Mouse (Mus musculus) mouse trophoblast stem cell (cell line): ENCODE measurements around the gene Zfp52.

Source experiments
- in situ Hi-C, 2 experiments: fragments of 300-500 bp; cut with MseI, MboI; formaldehyde crosslinking; loops; 2 replicates in 1 of 2; 3 replicates in 1 of 2; pipeline ENCODE4 v1.15.1; 2025

The Zfp52 gene

DNA sequence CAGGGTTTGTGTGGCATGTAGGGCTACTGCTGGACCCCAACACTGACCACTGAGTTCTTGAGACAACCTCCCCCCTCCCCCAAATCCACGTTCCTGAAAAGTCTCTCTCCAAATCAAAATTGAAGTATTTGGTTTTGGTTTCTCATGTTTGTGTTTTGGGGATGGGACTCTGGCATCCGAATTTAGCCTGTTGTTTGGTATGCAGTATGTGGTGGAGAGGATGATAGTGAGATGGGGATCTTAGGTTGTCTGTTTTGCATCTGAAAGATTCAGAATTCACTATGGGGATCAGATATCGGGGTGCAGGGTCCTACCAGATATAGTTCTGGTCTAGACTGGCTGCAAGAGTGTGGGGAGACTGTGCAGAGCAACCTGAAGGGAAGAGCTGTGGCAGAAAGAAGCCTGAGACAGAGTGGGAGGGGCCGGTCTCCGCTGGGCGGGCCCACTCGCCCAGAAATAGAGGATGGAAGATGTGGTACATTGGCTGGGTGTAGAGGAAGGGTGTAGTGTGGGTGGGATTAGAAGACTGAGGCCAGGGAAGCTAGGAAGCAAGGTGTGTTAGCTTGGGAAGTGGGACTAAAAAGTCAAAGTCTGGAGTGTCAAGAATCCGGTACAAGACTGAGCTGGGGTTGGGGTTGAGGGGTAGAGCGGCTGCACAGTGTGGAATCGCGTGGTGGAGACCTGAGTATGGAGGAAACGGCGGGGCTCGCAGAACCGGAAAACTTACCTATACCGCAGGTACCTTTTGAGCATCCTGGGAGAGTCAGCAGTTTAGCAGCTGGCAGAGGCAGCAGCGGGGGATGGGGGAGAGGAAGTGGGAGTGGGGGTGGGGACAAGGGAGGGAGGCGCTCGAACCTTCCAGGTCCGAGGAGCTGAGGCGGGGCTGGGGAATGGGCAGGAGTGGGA, at the start of gene Zfp52:
TSS of gene Zfp52 (plus strand) at position 444 of the 906 bp plus-strand sequence.
- in situ Hi-C loops, result no loop called here

DNA sequence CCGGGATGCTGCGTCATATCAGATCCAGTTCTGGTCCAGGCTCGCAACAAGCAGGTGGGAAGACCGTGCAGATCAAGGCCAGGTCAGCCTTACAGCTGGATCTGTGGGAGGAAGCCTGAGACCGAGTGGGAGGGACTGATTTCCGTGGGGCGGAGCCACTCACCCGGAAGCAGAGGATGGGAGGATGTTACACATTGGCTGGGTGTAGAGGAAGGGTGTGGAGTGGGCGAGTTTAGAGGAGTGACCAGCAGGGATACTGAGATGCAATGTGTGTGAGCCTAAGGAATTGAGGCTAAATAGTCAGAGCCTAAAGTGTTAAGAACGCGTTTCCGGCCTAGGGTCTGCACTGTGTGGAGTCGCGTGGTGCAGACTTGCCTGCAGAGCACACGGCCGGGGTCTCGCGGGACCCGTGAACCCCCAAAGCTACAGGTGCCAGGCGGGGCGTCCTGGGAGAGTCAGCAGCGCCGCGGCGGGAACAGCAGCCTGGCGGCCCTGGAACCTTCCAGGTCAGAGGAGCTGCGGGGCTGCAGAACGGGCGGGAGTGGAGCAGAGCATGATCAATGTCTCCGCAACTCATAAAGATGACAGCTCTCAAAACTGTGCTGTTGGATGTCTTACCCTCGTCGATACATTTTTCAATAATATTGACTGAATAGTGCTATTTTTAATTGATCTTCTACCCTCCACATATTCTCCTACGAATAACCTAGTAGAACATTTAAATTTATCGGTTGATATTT, 46.4 kb upstream of the Zfp52 start, which contains the start of gene Zfp53:
TSS of gene Zfp53 (plus strand) at position 239 of the 740 bp plus-strand sequence.
- in situ Hi-C loops, result no loop called here

DNA sequence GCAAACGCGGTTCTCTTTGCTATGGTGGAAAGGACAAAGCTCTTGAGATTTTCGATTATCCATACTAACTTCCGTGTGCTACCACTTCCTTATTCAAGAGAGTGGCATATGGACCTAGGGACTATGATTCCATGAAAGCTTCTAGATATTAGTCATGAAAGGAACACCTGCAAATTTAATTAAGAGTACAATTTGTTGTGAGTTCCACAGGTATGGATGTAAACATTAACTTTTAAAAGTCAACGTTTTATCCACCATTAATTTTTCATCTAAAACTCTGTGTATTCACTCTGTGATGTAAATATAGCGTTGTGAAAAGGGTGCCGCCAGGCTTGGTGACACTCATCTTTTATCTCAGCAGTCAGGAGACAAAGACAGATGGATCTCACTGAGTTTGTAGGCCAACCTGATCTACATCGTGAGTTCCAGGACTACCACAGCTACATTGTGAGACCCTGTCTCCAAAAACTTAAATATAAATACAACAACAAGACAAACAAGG, 45.8 kb upstream of the Zfp52 start:
- in situ Hi-C loops, result no loop called here

DNA sequence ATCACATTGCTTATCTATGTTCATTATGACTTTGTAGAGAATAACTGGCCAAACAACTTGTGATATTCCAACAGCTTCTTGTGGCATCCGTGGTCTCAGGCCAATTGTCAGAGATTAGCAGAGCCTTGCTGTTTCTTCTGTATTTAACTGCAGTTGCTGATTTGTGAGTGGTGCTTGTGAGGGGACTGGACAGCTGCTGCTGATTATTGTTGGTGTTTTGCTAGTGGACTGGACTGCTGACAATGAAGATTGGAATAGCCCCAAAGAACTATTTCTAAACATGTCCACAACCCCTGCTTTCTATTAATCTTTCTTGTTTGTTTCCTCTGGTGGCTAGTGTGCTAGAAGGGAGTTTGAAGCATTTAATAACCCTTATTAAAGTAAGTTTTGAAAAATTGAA, 34.0 kb upstream of the Zfp52 start:
- in situ Hi-C loops, result loop anchor here in 1 of 2 experiments (5.0 kb wide), 1 partner anchor 49 kb away; the partner anchor contains the start of gene Zfp51

DNA sequence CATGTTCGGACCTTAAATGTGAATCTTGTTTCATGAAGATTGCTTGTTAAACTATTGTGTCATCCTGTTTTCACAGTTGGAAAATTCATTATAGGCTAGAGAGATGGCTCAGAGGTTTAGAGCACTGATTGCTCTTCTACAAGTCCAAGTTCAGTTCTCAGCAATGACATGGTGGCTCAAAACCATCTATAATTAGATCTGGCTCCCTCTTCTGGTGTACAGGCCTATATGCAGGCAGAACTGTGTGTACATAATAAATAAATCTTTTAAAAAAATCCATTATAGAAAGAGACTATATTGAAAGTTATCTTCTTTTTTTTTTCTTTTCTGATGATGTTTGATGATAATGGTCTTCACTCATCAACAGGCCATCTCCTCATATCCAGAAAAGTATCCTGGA, 30.8 kb upstream of the Zfp52 start:
- in situ Hi-C loops, result loop anchor here in 1 of 2 experiments (5.0 kb wide), 1 partner anchor 52 kb away; the partner anchor contains the start of gene Zfp51

DNA sequence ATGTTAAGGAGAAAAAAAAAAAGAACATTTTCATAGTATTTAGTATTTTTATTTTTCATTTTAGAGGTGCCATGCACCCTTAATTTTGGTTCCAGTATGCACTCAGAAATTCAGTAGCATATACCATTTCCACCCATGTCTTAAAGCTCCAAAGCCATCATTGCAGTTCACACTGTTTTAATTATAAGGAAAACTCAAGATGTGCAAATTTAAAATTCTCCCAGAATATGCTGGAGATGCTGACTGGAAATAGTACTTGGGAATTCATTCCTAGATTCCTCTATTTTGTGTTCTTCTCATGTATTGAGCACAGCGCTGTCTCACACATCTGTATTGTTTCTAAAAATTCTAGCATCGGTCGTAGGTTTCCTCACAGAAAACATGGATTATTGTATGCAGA, 29.1 kb upstream of the Zfp52 start:
- in situ Hi-C loops, result no loop called here

DNA sequence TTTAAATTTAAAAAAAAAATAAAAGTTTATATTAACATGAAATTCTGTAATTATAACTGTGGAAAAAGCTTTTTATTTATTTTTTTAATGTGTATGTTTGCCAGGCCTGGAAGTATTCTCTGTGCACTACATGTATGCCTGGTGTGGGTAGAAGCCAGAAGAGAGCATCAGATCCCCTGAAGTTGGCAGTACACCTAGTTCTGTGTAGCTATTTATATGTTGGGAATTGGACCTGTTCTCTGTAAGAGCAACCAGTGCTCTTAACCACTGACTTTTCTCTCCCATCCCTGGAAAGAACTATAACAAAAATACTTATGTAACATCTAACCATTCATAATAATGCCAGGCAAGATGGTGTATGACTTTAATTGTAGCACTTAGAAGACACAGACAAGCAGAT, 25.6 kb upstream of the Zfp52 start:
- in situ Hi-C loops, result no loop called here

DNA sequence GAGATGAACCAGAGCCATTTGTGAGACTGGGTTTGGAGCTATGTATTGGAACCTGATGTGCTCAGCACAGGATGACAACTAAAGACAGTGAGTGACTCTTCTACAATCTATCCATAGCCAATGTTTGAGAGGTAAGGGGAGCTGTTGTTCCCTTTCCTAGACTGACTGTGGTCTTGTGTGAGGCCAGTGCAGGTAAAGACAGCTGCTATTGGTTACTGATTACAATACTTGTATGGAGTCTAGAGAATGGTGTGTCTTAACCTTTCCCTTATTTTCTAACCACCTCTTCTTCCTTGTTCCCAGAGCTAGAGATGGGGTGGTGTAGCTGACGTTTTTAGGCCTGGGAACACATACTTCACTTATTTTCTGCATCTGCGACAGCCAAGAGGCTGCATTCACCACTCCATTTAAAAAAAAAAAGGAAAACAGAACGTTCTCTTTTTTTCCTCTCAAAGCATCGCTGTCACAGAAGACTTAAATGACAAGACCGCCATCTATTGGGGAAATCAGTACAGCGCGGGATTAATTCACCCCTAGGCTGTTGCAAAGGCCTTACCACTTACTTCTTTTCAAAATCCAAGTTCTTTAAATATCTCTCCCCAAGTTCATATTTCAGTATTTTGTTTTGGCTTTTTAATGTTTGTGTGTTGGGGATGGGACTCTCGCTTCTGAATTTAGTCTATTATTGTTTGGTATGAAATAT, 19.8 kb upstream of the Zfp52 start:
- in situ Hi-C loops, result no loop called here

DNA sequence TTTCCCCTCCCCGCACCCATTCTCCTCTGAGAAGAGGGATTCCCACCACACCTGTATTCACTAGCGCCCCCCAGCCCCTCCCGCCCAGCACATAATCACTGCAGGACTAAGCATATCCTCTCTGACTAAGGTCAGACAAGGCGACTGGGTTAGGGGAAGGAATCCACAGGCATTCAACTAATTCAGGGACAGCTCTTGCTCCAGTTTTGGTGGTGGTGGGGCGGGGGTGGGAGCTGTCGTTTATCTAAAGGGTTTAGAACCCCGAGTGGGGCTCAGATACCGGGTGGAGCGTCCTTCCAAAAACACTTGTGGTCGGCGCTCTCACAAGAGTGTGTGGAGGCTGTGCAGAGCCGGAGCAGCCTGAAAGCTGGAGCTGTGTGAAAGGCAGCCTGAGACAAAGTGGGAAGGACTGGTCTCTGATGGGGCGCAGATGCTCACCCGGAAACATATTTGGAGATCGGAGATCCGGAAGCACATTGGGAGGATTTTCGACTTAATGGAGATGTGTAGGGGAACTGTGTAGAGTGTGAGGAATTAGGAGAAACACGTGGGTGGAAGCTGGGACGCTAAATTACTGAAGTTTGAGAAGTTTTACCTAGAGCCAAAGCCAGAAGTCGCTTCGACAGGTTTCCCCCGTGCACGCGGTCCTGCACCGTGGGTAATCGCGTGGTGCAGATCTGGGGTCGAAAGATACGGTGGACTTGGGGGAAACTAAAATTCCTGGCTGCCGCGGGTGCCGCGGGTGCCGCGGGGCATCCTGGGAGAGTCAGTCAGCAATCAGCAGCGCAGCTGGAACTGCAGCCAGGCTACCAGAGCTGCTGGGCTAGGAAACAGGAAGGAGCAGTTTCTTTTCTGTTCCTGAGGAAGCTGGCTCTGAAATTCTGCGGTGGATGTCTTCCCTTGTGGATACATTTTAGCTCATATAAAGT, 18.9 kb upstream of the Zfp52 start:
- in situ Hi-C loops, result no loop called here

DNA sequence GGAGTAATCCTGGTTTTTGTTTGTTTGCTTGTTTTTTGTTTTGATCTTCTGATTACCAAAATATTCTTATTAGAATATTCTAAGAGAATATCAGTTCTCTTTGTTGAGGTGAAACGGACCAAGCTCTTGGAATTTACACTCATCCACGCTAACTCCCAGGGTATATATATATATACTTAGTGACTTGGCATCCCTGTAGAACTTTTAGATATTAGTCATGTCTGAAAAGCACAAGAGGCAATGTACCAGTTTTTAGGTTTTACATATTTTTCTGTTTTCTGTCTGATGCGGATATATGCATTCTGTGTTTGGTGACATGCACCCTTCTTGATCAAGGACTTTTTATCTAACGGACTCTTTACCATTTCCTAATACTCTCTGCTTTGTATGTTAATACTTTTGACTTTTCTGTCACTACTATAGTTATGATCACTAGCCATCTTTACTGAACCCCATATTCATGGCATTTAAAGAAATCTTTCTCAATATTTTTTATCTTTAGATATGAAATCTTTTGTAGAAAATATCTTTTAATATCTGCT, 18.1 kb upstream of the Zfp52 start:
- in situ Hi-C loops, result no loop called here

DNA sequence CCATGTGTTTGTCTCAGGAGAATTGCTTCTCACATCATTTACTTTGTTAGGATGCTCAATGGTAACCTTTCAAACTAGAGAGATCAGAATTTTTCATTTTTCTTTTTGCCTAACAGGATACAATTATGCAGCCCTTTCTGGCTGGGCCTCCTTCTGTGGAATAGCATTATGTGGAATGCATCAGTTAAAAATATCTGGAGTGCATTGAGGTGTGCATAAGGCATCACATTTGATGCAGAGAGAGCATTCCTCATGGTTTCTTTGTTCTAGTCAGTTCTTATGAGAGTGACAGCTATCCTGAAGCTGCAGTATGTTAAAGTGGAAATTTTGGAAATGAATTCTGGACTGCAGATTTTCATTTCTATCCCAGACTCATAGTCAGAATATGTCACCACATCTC, 9.1 kb upstream of the Zfp52 start:
- in situ Hi-C loops, result no loop called here

DNA sequence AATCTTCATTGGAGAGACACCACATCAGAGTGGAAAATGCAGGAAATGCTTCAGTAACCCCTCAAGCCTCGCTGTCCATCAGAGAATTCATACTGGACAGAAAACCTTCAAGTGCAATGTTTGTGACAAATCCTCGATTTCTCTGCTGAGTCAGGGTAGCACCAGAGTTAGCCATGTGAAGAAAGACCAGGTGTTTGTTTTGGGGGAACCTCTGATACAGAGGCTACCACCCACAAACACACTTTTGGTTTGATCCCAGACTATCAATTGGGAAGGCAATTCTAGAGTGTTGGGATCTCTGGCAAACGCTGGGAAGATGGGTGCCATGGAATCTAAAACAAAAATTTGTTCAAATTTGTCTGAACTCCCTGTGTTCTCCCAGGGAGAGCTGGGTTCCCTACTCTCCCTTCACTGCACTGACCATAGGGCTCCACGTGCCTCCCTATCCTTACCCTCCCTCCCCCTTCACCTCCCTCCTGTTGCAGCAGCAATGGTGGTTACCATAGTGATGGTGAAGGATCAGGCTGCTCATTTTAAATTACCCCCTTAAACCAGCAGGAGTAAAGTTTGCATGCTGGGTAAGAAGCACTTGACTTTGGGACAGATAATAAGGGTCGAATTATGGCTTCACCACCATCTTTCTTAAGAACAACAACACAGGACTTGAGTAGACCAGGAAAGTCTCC, 4.6 kb upstream of the Zfp52 start:
- in situ Hi-C loops, result no loop called here

DNA sequence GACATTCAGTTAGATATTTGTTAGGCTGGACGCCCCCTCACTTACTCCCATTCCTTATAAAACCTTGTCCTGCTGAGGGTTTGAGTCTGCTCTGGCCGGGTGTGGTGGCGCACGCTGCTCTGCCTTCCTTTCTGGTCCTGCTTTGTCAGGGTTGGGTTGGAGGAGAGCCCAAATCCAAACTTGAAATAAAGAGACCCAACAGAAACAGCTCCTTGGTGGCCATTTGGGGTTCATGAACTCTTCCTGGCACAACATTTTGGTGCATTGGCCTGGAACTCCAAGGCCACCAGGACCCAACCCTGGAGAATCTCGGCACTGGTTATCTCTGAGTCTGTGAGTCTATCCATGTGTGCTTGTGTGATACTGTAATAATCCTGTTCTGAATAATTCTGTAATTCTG, 3.7 kb upstream of the Zfp52 start:
- in situ Hi-C loops, result no loop called here

DNA sequence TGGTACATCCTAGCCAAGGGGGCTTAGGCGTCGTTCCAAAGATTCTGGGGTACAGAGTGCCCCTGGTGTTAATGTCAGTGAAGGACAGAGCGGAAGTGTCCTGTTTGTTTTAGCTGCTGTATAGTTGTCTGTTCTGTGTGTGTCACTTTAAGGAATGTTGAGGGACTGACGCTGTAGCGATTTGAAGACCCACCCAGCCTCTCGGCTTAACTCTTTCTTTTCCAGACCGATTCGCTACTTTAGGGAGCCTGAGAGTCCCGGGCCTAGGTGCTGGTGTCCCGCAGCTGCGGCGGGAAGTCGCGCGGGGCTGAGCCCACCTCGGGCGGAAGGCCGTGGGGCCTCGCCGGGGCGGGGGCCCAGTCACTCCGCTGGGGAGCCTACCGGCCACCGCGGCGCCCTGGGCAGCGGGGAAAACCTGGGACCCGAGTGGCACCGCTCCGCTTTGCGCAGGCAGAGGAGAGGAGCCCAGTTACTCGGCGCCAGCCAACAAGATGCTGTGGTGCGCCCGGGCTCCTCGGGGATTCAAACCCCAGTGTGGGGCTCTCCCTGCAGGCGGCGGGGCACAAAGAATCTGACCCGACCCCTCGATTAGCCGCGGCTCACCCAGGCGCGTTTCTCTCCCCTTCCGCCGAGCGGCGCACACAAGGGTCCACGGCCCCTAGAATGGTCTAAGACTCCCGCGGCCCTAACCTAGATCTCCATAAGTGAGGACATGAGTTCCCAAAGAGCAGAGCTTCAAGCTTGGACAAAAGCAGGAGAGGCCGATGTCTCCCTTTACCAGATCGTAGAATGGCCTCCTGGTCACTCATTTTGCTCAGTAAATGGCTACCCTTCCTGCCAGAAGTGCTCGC, 3.0 kb upstream of the Zfp52 start:
- in situ Hi-C loops, result no loop called here

DNA sequence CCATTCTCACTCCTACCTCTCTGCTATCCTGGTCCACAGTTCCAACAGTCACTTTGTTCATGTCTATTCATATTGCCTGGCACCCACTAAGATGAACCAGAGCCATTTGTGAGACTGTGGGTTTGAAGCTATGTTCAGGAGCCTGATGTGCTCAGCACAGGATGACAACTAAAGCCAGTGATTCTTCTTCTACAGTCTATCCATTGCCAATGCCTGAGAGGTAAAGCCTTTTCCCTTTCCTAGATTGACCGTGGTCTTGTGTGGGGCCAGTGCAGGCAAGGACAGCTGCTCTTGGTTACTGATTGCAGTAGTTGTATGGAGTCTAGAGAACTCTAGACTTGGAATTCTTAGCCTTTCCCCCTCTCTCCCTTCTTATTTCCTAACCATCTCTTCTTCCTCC, 1.4 kb upstream of the Zfp52 start:
- in situ Hi-C loops, result no loop called here

DNA sequence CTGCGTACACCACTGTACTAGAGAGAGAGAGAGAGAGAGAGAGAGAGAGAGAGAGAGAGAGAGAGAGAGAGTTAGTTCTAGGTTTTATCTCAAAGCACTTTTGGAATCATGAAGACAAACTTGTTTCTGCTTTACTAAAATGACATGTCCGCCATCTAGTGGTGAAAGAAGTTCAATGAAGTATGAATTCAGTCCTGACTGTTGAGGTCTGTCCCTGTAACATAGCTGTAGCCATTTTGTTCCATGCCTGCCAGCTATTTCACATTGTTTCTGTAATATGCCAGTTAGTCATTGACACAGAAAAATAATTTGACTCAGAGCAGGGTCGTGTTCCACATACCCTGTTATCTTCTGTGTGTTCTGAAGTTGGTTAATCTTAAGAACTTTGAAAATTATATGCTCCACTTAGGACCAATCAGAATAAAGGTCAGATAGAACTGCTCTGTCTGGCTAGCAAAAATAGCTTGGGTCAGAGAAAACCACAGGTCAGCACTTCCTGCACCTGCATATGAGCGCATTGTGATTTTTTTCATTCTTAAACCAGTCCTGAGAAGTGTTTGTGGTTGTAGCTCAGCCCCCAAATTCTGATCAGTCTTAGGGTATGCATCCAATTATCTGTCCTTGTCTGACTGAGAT, 761 bp upstream of the Zfp52 start:
- in situ Hi-C loops, result no loop called here

DNA sequence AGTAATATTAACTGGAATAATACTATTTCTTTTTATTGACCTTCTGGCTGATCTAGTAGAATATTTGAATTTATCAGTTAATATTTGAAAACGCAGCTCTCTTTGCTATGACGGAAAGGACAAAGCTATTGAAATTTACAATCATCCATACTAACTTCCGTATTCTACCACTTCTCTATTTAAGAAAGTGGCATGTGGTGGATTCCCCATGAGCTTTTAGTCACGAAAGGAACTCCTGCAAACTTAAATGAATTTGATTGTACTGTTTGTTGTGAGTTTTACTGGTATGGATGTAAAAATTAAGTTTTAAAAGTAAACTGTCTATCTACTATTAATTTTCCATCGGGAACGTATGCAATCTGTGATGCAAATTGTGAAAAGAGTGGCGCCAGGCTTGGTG, 757 bp downstream of the Zfp52 start:
- in situ Hi-C loops, result no loop called here

DNA sequence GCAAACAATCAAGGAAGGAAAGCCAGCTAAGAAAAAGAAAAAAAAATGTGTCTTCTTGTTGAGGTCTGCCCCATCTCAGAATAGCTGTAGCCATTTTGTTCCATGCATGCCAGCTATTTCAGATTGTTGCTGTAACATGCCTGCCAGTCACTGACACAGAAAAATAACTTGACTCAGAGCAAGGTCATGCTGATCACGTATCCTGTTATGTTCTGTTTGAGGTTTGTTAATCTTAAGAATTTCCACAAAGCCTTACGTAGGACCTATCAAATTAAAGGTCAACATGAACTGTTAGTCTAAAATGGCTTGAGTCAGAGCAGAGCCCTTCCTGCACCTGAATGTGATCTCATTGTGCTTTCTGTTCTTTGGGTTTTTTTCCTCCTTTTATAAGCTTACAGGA, 1.3 kb downstream of the Zfp52 start:
- in situ Hi-C loops, result no loop called here
